Mouse (Mus musculus) left cerebral cortex, postnatal 10 days (tissue): ENCODE data around the gene Slc16a1. TPM values are rescaled to one million over a fixed set of nuclear protein-coding genes. Genes with fewer than 3 reads are reported as not detected.
A peak's percentile ranks its signal among the peaks of the same experiment; 100 is the strongest.
"Not testable (repeated sequence)": the region's sequence is repeated elsewhere in the genome, so short reads cannot be mapped to it uniquely, and the experiment has no call there.

Source experiments
- DNase-seq, 2 experiments: peaks; one replicate each; pipeline ENCODE4 v3.0.0; 2021 to 2022; ENCODE audit warnings: low spot score in 2 of 2, mixed read lengths in 1 of 2; ENCODE audit errors: extremely low spot score in 1 of 2
- intact Hi-C: fragments of 180-260 bp; cut with DNase I; formaldehyde crosslinking; loops from one replicate; pipeline ENCODE4 v1.15.1; 2025
- total RNA-seq, 2 experiments: library from RNA; stranded (reverse); gene quantifications; 2 replicates each; pipeline ENCODE4 v1.2.3; 2021

Gene Slc16a1
- total RNA-seq, 2 experiments from 2014 or later, result 65.5 to 71.4 TPM

DNA sequence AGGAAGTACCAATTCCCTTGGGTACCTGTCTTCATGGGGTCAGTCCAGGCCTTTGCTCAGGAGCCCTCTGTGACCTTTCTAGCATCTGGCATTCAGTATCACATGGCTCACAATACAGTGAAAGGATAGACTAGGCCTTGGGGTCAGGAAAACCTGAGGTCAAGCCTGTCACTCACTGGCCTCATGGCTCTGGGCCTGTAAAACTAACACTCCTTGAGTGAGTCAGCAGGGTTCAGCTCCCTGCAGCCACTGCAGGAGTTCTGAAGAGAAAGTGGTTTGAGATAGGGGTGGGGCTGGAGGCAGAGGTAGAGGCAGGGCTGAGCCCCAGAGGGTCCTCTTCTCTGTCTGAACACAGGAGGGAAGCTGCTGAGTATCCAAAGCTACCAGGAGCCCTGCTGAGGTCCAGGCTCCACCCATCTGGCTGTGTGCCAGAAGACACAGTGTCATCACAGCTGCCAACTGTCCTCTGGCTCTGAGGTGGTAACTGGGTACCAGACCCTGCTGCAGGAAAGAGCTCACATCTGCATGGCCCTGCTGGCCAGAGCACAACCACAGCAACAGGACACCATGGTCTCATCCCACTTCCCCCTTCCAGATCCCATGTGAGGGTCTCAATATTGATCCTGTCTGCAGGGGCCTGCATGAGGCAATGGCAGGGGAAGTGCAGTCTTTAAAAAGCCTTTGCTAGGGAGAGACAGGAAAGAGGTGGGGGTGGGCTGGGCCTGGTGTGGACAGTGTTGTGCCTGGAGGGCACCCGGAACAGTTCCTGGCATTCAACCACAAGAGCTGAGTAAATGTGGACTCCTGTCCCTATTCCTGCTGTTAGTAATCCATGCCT, 31.9 kb downstream of the Slc16a1 start:
- intact Hi-C loops, DNase-seq: not testable (repeated sequence)

DNA sequence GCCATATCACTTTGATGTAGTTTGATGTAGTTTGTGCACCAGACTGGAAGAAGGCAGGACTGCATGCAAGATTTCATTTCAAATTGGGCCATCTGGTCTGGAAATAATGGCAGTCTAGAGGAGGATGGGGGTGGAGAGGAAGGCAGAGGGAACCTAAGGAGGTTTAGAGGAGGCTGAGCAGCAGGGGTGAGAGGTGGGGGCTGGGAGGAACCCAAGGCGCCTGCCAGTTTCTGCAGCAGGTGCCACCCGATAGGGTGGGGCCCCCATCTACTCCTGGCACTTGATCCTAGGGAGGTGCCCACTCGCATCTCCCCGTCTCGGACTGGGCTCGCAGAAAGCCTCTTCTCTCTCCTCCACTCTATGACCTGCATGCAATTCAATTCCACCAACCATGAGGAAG, 33.1 kb downstream of the Slc16a1 start:
- intact Hi-C loops, result no loop called here
- no peak for DNase-seq

DNA sequence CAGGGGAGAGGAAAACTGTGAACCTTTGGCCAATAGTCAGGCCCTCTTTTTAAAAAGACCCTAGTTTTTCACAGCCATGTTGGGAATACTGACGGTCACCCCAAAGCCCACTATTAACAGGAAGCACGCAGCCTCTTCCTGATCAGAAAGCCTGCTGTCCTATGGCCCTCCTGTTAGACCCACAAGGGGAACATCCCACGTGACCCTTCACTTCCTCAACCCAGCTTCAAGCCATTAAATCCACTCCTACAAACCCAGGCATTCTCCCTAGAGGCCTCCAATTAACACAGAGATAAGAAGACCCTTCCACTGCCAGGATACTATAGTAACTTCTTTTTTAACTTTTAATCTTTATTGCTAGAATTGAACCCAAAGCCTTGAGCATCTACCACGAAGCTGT, 33.6 kb downstream of the Slc16a1 start:
- intact Hi-C loops, result no loop called here
- no peak for DNase-seq

DNA sequence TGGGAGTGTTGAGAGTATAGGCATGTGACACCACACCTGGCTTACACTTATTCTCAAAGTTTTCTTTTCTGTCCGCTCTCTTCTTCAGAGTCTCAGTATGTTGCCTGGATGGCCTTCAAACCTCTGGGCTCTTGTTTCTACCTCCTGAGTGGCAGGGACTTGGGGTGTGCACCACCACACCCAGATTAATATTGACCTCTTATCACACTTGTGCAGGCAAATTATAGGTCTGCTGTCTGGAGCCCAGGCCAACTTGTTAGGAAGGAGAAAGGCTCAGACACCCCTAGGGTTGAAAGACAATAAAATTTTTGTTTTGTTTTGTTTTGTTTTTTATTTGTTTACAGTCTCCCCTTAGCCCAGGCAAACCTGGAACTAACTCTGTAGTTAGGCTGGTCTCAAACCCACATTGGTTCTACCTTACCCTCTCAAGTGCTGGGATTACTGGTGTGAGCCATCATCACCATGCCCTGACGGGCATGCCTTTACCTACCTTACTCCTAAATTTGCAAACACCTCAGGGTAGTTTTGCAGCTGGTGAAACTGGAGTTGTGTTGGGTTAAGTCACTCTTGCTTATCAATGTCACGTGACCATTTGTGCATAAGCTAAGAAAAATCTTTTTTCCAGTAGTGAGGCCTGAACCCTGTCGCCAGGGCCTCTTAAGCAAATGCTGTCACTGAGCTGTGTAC, 35.3 kb downstream of the Slc16a1 start:
- intact Hi-C loops, result loop anchor here (2.0 kb wide), 1 partner anchor 29 kb away; no protein-coding TSS in a partner anchor
- DNase-seq, result no peak

DNA sequence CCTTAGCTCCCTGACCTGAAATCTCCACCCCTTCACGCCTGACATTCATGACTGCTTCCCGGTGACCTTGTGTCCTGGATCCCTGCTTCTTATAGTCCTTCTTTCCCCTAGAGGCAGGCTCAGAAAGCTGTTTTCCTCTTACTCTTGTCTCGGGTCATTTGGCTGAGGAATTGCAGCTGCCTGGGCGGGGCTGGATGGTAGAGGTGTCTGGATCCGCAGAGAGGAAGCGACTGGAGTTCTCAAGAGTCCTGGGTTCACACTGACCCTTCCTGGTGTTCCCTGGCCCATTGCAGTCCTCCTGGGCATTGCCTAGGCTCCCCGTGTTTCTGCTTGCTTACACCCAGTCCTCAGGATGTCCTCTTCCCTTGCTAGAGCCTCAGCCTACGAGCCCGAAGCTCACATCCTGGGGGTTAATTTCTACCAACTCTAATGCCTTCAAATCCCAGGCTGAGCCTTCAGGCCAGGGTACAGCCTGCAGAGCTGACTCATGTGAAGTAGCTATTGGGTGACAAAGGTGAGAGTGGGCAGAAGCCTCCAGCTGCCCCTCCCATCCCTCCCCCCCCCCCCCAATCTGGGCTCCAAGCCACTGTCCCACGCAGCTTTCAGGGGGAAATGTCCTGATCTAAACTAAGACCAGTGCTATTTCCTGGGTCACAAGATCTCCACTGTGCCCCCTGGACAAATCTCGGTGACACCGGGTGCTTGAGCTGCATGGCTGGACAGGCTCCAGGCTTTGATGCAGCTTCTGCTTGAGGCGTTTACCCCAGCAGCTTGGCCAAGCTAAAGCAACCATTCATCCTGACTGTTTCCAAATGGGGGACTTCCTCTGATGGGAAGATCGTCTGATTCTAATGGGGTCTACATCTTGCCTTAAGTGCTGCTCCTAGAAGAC, 36.1 kb downstream of the Slc16a1 start:
- DNase-seq, result peak in 1 of 2 experiments; percentile 57

DNA sequence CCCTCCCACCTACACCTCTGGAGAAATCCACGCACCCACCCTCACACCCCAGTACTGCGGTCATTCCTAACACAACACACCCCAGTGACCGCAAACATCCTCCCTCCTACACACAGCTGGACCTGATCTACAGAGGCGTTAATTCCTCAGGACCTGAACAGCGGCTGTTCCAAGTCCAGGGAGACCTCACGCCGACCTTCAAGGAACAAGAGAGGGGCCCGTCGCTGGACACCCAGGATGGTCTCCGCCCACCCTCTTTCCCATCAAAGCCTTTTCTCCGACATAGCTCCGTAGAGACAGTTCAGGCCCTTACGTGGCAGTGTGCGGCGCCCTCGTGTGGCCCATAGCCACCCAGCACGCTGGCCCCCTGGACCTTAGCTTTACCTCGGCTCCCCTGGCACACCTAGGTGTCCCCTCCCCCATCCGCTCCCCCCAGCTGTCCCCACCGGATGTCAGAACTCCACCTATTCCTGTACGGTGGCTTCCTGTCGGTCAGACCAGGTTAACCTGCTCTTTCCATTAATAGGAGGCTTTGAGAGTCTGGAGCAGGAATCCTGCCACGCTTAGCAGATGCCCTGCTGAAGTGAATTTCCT, 36.9 kb downstream of the Slc16a1 start:
- intact Hi-C loops, result loop anchor here (2.0 to 5.0 kb wide), 2 partner anchors 31 to 133 kb away; no protein-coding TSS in a partner anchor
- peak; percentile 59 to 82 for DNase-seq

More for the DNA sequence above, 36.1 kb downstream of the Slc16a1 start:
- intact Hi-C loops, result loop anchor here (2.0 to 5.0 kb wide), 2 partner anchors 30 to 132 kb away; no protein-coding TSS in a partner anchor

DNA sequence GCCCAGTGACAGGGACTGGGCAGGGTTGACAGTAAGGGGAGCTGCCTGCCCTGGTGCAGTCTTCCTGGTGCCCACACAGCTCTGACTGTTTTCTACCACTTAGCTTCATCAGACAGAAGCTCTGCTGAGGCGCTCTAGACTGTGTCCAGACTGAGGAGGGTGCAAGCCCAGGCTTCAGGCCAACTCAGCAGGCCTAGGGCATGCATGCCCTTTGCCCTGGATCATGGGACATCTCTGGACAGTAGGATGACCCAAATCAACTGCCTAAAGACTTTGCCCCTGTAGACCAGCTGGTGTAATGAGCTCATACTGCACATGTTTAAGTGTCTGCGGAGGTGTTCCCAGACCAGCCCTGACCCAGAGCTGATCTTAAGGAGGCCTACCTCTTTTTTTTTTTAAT, 39.3 kb downstream of the Slc16a1 start:
- no peak for DNase-seq
- intact Hi-C loops, result loop anchor here (5.0 kb wide), 1 partner anchor 135 kb away; no protein-coding TSS in a partner anchor

DNA sequence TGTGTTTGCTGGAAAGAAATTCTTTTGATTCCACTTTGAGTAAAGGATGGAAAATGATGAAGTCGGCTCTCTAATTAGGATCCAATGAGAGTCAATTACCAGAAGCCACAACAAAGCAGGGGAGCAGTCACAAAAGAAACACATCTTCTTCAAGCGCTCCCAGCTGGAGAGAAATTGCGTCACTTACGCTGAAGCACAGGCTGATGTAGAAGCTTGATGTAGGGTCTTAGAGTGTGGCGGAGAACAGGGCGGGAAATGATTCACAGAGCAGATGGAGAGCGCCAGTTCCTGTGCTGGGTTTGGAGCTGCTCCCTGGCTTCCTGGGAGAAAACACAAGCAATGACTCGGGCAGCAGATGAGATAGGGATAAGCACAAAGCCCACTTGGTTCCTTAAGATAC, 40.4 kb downstream of the Slc16a1 start:
- intact Hi-C loops, result loop anchor here (5.0 kb wide), 1 partner anchor 137 kb away; no protein-coding TSS in a partner anchor
- no peak for DNase-seq

DNA sequence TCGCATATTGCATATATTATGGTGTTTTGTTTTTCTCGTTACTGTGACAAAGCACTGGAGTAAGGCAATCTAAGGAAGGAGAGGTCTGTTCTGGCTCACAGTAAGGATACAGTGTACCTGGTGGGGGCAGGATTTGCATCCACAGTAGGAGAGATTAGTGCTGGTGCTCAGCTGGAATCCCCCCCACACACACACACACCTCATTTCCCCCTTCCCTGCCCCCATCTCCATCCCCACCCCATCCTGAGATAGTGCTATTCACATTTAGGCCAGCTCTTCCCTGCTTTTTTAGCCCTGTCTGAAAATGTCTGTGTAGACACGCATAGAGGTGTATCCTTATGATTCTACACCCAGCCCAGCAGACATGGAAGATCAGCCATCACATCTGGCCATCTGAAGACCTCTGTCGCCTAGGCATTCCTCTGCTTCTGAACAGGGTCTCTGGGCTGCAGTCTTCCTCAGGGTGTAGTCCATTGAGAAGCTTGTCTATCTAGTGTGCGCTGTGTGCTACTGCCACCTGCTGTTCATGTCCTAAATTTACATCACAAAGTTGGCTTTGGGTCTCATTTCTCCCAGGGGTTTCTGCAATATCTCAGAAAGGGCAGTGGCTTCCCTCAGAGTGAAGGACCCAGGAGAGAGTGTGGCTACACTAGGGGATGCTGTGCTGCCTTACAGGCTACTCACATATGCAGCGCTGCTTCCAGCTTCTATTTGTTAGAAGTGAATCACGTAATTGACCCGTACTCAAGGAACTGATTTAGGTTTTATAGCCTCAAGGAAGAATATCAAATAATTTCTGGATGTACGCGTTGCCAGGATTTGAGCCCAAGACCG, 44.4 kb downstream of the Slc16a1 start:
- intact Hi-C loops, result loop anchor here (5.0 kb wide), 1 partner anchor 171 kb away; the partner anchor contains the start of gene Lrig2
- peak; percentile 58 to 68 for DNase-seq

DNA sequence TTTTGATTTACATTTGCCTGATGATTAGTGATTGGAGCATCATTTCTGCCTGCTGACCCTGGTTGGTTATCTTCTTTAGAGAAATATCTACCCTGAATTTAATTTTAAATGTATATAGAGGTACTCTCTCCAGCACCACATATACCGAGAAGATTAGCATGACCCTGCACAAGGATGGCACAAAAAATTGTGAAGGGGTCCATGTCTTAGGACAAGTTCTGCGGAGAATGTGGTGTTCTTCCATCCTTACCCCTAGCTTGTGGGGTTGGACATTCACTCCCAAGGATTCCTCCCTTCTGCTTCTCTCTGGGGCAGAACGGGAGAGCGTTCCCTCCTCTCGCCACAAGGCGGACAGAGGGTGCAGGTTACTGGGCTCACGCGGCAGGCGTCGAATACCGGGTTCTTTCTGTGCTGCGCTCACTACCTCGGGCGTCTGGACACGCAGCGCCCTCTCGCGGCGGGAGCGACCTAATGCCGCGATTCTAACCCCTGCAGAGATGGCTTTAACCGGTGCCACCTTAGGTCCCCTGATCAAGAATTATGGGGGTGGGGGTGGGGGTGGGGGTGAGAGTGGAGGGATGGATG, 62.4 kb downstream of the Slc16a1 start:
- intact Hi-C loops, result no loop called here
- DNase-seq, result peak; percentile 24 to 87

DNA sequence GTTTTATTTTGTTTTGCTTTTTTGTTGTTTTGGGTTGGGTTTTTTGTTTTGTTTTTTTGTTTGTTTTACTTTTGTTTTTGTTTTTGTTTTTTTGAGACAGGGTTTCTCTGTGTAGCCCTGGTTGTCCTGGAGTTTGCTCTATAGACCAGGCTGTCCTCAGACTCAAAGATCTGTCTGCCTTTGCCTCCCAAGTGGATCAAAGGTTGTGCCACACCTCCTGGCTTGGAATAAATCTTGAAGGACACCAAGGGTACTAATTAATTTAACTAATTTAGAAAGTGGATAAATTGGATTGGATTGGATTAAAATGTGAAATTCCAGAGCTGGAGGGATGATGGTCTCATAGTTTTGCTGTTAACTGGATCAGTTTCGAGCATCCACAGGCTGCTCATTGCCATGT, 63.3 kb downstream of the Slc16a1 start:
- intact Hi-C loops, result no loop called here
- DNase-seq, result no peak

DNA sequence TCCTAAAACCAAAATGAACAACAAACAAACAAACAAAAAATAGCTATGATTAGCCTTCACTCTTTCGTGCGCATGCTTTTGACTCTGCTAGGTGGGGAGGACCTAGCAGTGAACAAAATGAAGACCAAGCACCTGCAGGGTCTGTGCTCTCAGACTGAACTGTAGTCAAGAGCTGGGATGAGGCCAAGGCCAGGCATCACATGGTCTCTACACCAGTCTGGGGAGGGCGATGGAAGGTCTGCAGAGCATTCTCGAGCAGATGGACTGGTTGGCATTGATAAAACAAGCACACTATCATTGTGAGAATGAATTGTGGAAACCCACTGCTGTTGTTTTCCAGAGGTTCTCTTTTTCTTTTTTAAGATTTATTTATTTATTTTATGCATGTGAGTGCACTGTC, 65.5 kb downstream of the Slc16a1 start:
- DNase-seq, result no peak
- intact Hi-C loops, result no loop called here

DNA sequence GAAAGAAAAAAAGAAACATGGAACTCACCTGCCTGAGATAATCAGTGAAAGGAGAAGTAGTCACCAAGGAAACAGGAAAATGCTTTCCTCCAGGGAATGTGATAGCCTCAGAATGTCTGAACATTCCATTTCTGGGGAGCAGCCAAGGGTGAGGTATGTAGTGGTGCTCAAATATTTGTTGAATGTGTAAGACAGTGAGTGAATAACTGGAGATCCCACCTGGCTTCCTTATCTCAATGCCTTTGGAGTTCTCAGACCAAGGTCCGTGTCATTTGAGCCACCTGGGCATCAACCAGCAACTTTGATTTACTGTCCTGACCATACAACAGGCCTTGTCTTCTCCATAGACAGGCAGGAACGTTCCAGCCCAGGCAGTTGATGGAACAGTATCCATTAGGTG, 68.0 kb downstream of the Slc16a1 start:
- intact Hi-C loops, result no loop called here
- DNase-seq, result no peak

DNA sequence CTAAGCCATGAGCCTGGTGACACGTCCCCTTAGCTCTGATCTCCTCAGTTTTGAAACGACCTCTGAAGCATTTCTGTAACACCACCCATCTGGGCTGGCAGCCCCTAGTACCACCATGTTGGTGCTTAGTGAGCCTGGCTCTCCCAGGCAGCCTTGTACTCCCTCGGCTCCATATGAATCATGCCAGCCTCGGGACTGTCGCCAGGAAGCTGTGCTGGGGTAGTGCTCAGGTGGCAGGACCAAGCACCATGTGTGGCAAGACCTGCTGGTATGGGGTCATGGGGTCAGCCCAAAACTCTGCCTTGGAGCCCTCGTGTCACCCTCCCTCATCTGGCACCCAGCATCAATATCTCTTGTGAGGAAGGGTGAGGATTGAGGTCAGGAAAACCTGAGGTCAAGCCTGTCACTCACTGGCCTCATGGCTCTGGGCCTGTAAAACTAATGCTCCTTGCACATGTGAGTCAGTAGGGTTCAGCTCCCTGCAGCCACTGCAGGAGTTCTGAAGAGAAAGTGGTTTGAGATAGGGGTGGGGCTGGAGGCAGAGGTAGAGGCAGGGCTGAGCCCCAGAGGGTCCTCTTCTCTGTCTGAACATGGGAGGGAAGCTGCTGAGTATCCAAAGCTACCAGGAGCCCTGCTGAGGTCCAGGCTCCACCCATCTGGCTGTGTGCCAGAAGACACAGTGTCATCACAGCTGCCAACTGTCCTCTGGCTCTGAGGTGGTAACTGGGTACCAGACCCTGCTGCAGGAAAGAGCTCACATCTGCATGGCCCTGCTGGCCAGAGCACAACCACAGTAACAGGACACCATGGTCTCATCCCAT, 68.7 kb downstream of the Slc16a1 start:
- DNase-seq, result peak in 1 of 2 experiments; percentile 36
- intact Hi-C loops, result not testable (repeated sequence)

DNA sequence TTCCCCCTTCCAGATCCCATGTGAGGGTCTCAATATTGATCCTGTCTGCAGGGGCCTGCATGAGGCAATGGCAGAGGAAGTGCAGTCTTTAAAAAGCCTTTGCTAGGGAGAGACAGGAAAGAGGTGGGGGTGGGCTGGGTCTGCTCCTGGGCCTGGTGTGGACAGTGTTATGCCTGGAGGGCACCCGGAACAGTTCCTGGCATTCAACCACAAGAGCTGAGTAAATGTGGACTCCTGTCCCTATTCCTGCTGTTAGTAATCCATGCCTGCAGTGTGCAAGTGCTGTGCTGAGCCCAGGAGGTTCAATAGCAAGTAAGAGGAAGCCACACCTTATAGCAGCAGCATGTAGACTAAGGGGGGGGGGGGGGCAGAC, 69.3 kb downstream of the Slc16a1 start:
- intact Hi-C loops, DNase-seq: not testable (repeated sequence)
